Mouse (Mus musculus) forebrain, embryonic 13.5 days (tissue): ENCODE results near the gene Dusp23. TPM values are rescaled to one million over a fixed set of nuclear protein-coding genes. Genes with fewer than 3 reads are reported as not detected.

ENCODE experiments used
- ATAC-seq: fragments of 200-750 bp; cut with Nextera tagmentation; 2 replicates; pipeline ENCODE4 v1.8.0; 2017
- H3K27ac ChIP-seq: fragments of 300-500 bp; sonication (generic); 2 replicates; pipeline ENCODE4 v1.5.1; 2015; ENCODE audit warnings: inconsistent platforms, mild to moderate bottlenecking, moderate library complexity
- H3K27me3 ChIP-seq: fragments of 300-500 bp; sonication (generic); 2 replicates; pipeline ENCODE4 v1.6.1; 2015; ENCODE audit warnings: mild to moderate bottlenecking, inconsistent platforms
- H3K36me3 ChIP-seq: fragments of 300-500 bp; sonication (generic); 2 replicates; pipeline ENCODE4 v1.6.1; 2015; ENCODE audit warnings: mild to moderate bottlenecking, inconsistent platforms; ENCODE audit not compliant: poor library complexity, severe bottlenecking
- H3K4me1 ChIP-seq: fragments of 300-500 bp; sonication (generic); 2 replicates; pipeline ENCODE4 v1.6.1; 2015; ENCODE audit warnings: inconsistent platforms
- H3K4me2 ChIP-seq: fragments of 300-500 bp; sonication (generic); 2 replicates; pipeline ENCODE4 v1.6.1; 2015; ENCODE audit warnings: inconsistent platforms, mild to moderate bottlenecking, moderate library complexity
- H3K4me3 ChIP-seq: fragments of 300-500 bp; sonication (generic); 2 replicates; pipeline ENCODE4 v1.5.1; 2015; ENCODE audit warnings: mild to moderate bottlenecking, inconsistent platforms
- H3K9ac ChIP-seq: fragments of 300-500 bp; sonication (generic); 2 replicates; pipeline ENCODE4 v1.6.1; 2015; ENCODE audit warnings: mild to moderate bottlenecking, inconsistent platforms
- H3K9me3 ChIP-seq: fragments of 300-500 bp; sonication (generic); replicated peaks from 2 replicates; pipeline ENCODE4 v1.6.1; 2016; ENCODE audit warnings: inconsistent platforms
- WGBS: fragments of 180-500 bp; shearing (Covaris S2); methylation state at CpG from one replicate; pipeline ENCODE4 v1.1.7; 2015; 5-methylcytosine and 5-hydroxymethylcytosine counted together
- polyA plus RNA-seq: library from polyadenylated mRNA; unstranded; fragments of >200 nt; fragmentation: Nextera tagmentation; extraction: Ambion mirVana; gene quantifications from 2 replicates; pipeline ENCODE4 v1.2.1, GENCODE M21; 2015

Gene Dusp23
- 4.8 and 6.1 TPM in 2 replicates for polyA plus RNA-seq

- no peaks in the 10 kb centered on the region for H3K9me3 ChIP-seq
- no peaks in the 10 kb centered on the region for H3K4me1 ChIP-seq
- under 1% methylated on average over 53 of the region's 53 CpGs for WGBS
- peak within 1 kb of the TSS; percentile 64 for H3K9ac ChIP-seq
- H3K27ac ChIP-seq = peak within 1 kb of the TSS; percentile 40; the same call in 1 of the 2 replicates
- H3K4me3 ChIP-seq = peak within 1 kb of the TSS; percentile 70
- H3K27me3 ChIP-seq = no peaks in the 10 kb centered on the region
- no peaks in the 10 kb centered on the region for H3K36me3 ChIP-seq
- peak within 1 kb of the TSS; percentile 80 for H3K4me2 ChIP-seq
- peak; percentile 99 for ATAC-seq
These were observed at the start of gene Dusp23 for GRCm38 (mm10) chr1:172632451-172633326. Dusp23 (minus strand) TSS chr1:172632962.

- Histone ChIP-seq H3K9me3 (peaks cover 4% of the 10 kb centered on the region; the same call in 1 of the 2 replicates), H3K4me3 (no peak overlapping the region), H3K27ac (no peak overlapping the region), H3K36me3 (no peaks in the 10 kb centered on the region), H3K27me3 (no peaks in the 10 kb centered on the region), H3K4me1 (no peaks in the 10 kb centered on the region), H3K9ac (no peak overlapping the region), H3K4me2 (no peak overlapping the region)
- WGBS = 83% methylated on average over 4 of the region's 4 CpGs
- ATAC-seq = no peak
These were observed 48.0 kb upstream of the Dusp23 start for GRCm38 (mm10) chr1:172680742-172681141.

GRCm38 (mm10) chr1:172670716-172671115 is 38.0 kb upstream of the Dusp23 start:
- H3K9me3 ChIP-seq = no peaks in the 10 kb centered on the region
- H3K4me1 ChIP-seq = peaks cover 9% of the 10 kb centered on the region
- H3K27ac ChIP-seq = no peak overlapping the region
- ATAC-seq = no peak
- H3K4me3 ChIP-seq = no peak overlapping the region
- H3K4me2 ChIP-seq = no peak overlapping the region
- H3K27me3 ChIP-seq = no peaks in the 10 kb centered on the region
- WGBS = 98% methylated on average over 1 of the region's 1 CpGs
- H3K36me3 ChIP-seq = no peaks in the 10 kb centered on the region
- no peak overlapping the region for H3K9ac ChIP-seq

GRCm38 (mm10) chr1:172667597-172667996 is 34.8 kb upstream of the Dusp23 start:
- peaks cover 9% of the 10 kb centered on the region for H3K4me1 ChIP-seq
- H3K4me2 ChIP-seq = 0 out of 2 replicates have a peak overlapping the region, but pooled peaks have one; percentile 18
- ATAC-seq = peak; percentile 81
- 4% methylated on average over 6 of the region's 6 CpGs for WGBS
- no peak overlapping the region for H3K27ac ChIP-seq
- H3K36me3 ChIP-seq = no peaks in the 10 kb centered on the region
- no peaks in the 10 kb centered on the region for H3K27me3 ChIP-seq
- H3K4me3 ChIP-seq = no peak overlapping the region
- H3K9ac ChIP-seq = no peak overlapping the region
- H3K9me3 ChIP-seq = no peaks in the 10 kb centered on the region

GRCm38 (mm10) chr1:172665457-172665856 is 32.7 kb upstream of the Dusp23 start:
- no peak overlapping the region for H3K27ac ChIP-seq
- H3K9me3 ChIP-seq = no peaks in the 10 kb centered on the region
- no peak overlapping the region for H3K4me3 ChIP-seq
- no peaks in the 10 kb centered on the region for H3K36me3 ChIP-seq
- H3K27me3 ChIP-seq = no peaks in the 10 kb centered on the region
- WGBS = 59% methylated on average over 2 of the region's 2 CpGs
- H3K4me1 ChIP-seq = peaks cover 9% of the 10 kb centered on the region
- H3K4me2 ChIP-seq = no peak overlapping the region
- H3K9ac ChIP-seq = no peak overlapping the region
- no peak for ATAC-seq

GRCm38 (mm10) chr1:172659688-172660087 is 26.9 kb upstream of the Dusp23 start:
- no peaks in the 10 kb centered on the region for H3K9me3 ChIP-seq
- H3K4me3 ChIP-seq = no peak overlapping the region
- H3K9ac ChIP-seq = no peak overlapping the region
- no peaks in the 10 kb centered on the region for H3K27me3 ChIP-seq
- no peak overlapping the region for H3K27ac ChIP-seq
- H3K36me3 ChIP-seq = no peaks in the 10 kb centered on the region
- 93% methylated on average over 8 of the region's 8 CpGs for WGBS
- H3K4me1 ChIP-seq = no peaks in the 10 kb centered on the region
- no peak for ATAC-seq
- H3K4me2 ChIP-seq = no peak overlapping the region

GRCm38 (mm10) chr1:172657266-172657665 is 24.5 kb upstream of the Dusp23 start:
- Histone ChIP-seq H3K4me2 (no peak overlapping the region), H3K27me3 (no peaks in the 10 kb centered on the region), H3K36me3 (no peaks in the 10 kb centered on the region), H3K4me1 (no peaks in the 10 kb centered on the region), H3K9ac (no peak overlapping the region), H3K4me3 (no peak overlapping the region), H3K9me3 (no peaks in the 10 kb centered on the region), H3K27ac (no peak overlapping the region)
- WGBS = 65% methylated on average over 3 of the region's 3 CpGs
- no peak for ATAC-seq

GRCm38 (mm10) chr1:172653900-172654299 is 21.1 kb upstream of the Dusp23 start:
- no peaks in the 10 kb centered on the region for H3K27me3 ChIP-seq
- no peak overlapping the region for H3K27ac ChIP-seq
- no peaks in the 10 kb centered on the region for H3K4me1 ChIP-seq
- H3K9ac ChIP-seq = no peak overlapping the region
- no peak for ATAC-seq
- no peak overlapping the region for H3K4me2 ChIP-seq
- H3K9me3 ChIP-seq = no peaks in the 10 kb centered on the region
- WGBS = 83% methylated on average over 6 of the region's 6 CpGs
- no peaks in the 10 kb centered on the region for H3K36me3 ChIP-seq
- no peak overlapping the region for H3K4me3 ChIP-seq

- no peak for ATAC-seq
- 86% methylated on average over 18 of the region's 18 CpGs for WGBS
These were observed 19.4 kb upstream of the Dusp23 start for GRCm38 (mm10) chr1:172652040-172652662.

GRCm38 (mm10) chr1:172651288-172651987 is 18.7 kb upstream of the Dusp23 start:
- WGBS = 89% methylated on average over 10 of the region's 10 CpGs
- Histone ChIP-seq H3K27me3 (no peaks in the 10 kb centered on the region), H3K4me1 (no peaks in the 10 kb centered on the region), H3K4me3 (no peak overlapping the region), H3K36me3 (no peaks in the 10 kb centered on the region), H3K9ac (no peak overlapping the region), H3K27ac (no peak overlapping the region), H3K4me2 (no peak overlapping the region), H3K9me3 (no peaks in the 10 kb centered on the region)
- no peak for ATAC-seq

More at GRCm38 (mm10) chr1:172652040-172652662, 19.4 kb upstream of the Dusp23 start:
- no peaks in the 10 kb centered on the region for H3K9me3 ChIP-seq
- no peak overlapping the region for H3K4me2 ChIP-seq
- no peaks in the 10 kb centered on the region for H3K27me3 ChIP-seq
- no peak overlapping the region for H3K4me3 ChIP-seq
- H3K27ac ChIP-seq = no peak overlapping the region
- no peaks in the 10 kb centered on the region for H3K4me1 ChIP-seq
- no peak overlapping the region for H3K9ac ChIP-seq
- no peaks in the 10 kb centered on the region for H3K36me3 ChIP-seq

GRCm38 (mm10) chr1:172650519-172651287 is 17.9 kb upstream of the Dusp23 start:
- H3K36me3 ChIP-seq = no peaks in the 10 kb centered on the region
- H3K4me1 ChIP-seq = no peaks in the 10 kb centered on the region
- H3K4me2 ChIP-seq = no peak overlapping the region
- whole genome bisulfite sequencing = 63% methylated on average over 8 of the region's 8 CpGs
- no peak overlapping the region for H3K4me3 ChIP-seq
- no peaks in the 10 kb centered on the region for H3K9me3 ChIP-seq
- no peak overlapping the region for H3K27ac ChIP-seq
- no peaks in the 10 kb centered on the region for H3K27me3 ChIP-seq
- no peak for ATAC-seq
- H3K9ac ChIP-seq = no peak overlapping the region
